Mouse (Mus musculus) limb, embryonic 10.5 days (tissue): ENCODE results near the gene A030005L19Rik. TPM values are rescaled to one million over a fixed set of nuclear protein-coding genes. Genes with fewer than 3 reads are reported as not detected.
"Not testable (repeated sequence)": the region's sequence is repeated elsewhere in the genome, so short reads cannot be mapped to it uniquely, and the experiment has no call there.

ENCODE experiments used
- DNase-seq: peaks from one replicate; pipeline ENCODE4 v3.0.0-alpha.2; 2017; ENCODE audit warnings: low spot score
- H3K27ac ChIP-seq: fragments of 300-500 bp; sonication (generic); 2 replicates; pipeline ENCODE4 v1.5.1; 2016; ENCODE audit warnings: mild to moderate bottlenecking
- H3K27me3 ChIP-seq: fragments of 300-500 bp; sonication (generic); 2 replicates; pipeline ENCODE4 v1.6.1; 2016; ENCODE audit warnings: low read depth, mild to moderate bottlenecking; ENCODE audit not compliant: poor library complexity, severe bottlenecking
- H3K36me3 ChIP-seq: fragments of 300-500 bp; sonication (generic); 2 replicates; pipeline ENCODE4 v1.6.1; 2016; ENCODE audit warnings: mild to moderate bottlenecking, moderate library complexity
- H3K4me1 ChIP-seq: fragments of 300-500 bp; sonication (generic); 2 replicates; pipeline ENCODE4 v1.6.1; 2016
- H3K4me3 ChIP-seq: fragments of 300-500 bp; sonication (generic); 2 replicates; pipeline ENCODE4 v1.5.1; 2016; ENCODE audit warnings: mild to moderate bottlenecking, moderate library complexity
- H3K9me3 ChIP-seq: fragments of 300-500 bp; sonication (generic); replicated peaks from 2 replicates; pipeline ENCODE4 v1.6.1; 2016; ENCODE audit warnings: mild to moderate bottlenecking
- WGBS: fragments of 180-500 bp; shearing (Covaris S2); methylation state at CpG from one replicate; pipeline ENCODE4 v1.1.7; 2016; 5-methylcytosine and 5-hydroxymethylcytosine counted together
- polyA plus RNA-seq: library from polyadenylated mRNA; unstranded; fragments of >200 nt; fragmentation: Nextera tagmentation; extraction: Ambion mirVana; gene quantifications from 2 replicates; pipeline ENCODE4 v1.2.1, GENCODE M21; 2016

The A030005L19Rik gene
- 0.19 TPM in 1 of 2 replicates, not detected in the other for polyA plus RNA-seq

GRCm38 (mm10) chr1:82913025-82913424 lies at the start of gene A030005L19Rik:
TSS of gene A030005L19Rik (plus strand) at chr1:82913325.
- 92% methylated on average over 3 of the region's 3 CpGs for WGBS
- Histone ChIP-seq H3K9me3 (no peaks in the 10 kb centered on the region), H3K27ac (no peak within 1 kb of the TSS), H3K27me3 (no peaks in the 10 kb centered on the region), H3K4me1 (no peaks in the 10 kb centered on the region), H3K4me3 (no peak within 1 kb of the TSS), H3K36me3 (no peaks in the 10 kb centered on the region)
- no peak for DNase-seq

GRCm38 (mm10) chr1:82870202-82870601 lies 42.9 kb upstream of the A030005L19Rik start:
- H3K27ac ChIP-seq = no peak overlapping the region
- H3K9me3 ChIP-seq = no peaks in the 10 kb centered on the region
- DNase-seq = no peak
- peaks cover 38% of the 10 kb centered on the region for H3K36me3 ChIP-seq
- 87% methylated on average over 3 of the region's 3 CpGs for WGBS
- no peaks in the 10 kb centered on the region for H3K27me3 ChIP-seq
- no peak overlapping the region for H3K4me3 ChIP-seq
- peaks cover 3% of the 10 kb centered on the region for H3K4me1 ChIP-seq

- H3K27ac ChIP-seq = no peak overlapping the region
- no peaks in the 10 kb centered on the region for H3K27me3 ChIP-seq
- DNase-seq = no peak
- no peaks in the 10 kb centered on the region for H3K4me1 ChIP-seq
- H3K4me3 ChIP-seq = no peak overlapping the region
- 94% methylated on average over 2 of the region's 2 CpGs for WGBS
- H3K9me3 ChIP-seq = no peaks in the 10 kb centered on the region
- H3K36me3 ChIP-seq = peaks cover 69% of the 10 kb centered on the region
Measured at GRCm38 (mm10) chr1:82879172-82879571, 34.0 kb upstream of the A030005L19Rik start.

- no peaks in the 10 kb centered on the region for H3K4me1 ChIP-seq
- H3K36me3 ChIP-seq = peaks cover 73% of the 10 kb centered on the region
- DNase-seq = no peak
- H3K27ac ChIP-seq = no peak overlapping the region
- 94% methylated on average over 8 of the region's 8 CpGs for WGBS
- no peaks in the 10 kb centered on the region for H3K9me3 ChIP-seq
- H3K27me3 ChIP-seq = no peaks in the 10 kb centered on the region
- no peak overlapping the region for H3K4me3 ChIP-seq
Measured at GRCm38 (mm10) chr1:82880196-82880595, 32.9 kb upstream of the A030005L19Rik start.

GRCm38 (mm10) chr1:82893269-82893668 lies 19.9 kb upstream of the A030005L19Rik start:
- Histone ChIP-seq H3K36me3 (peaks cover 64% of the 10 kb centered on the region), H3K4me3 (no peak overlapping the region), H3K9me3 (no peaks in the 10 kb centered on the region), H3K4me1 (no peaks in the 10 kb centered on the region), H3K27ac (no peak overlapping the region), H3K27me3 (no peaks in the 10 kb centered on the region)
- 97% methylated on average over 7 of the region's 7 CpGs for WGBS
- DNase-seq = no peak

GRCm38 (mm10) chr1:82900567-82900966 lies 12.6 kb upstream of the A030005L19Rik start:
- Histone ChIP-seq H3K27me3 (no peaks in the 10 kb centered on the region), H3K27ac (no peak overlapping the region), H3K4me3 (no peak overlapping the region), H3K4me1 (no peaks in the 10 kb centered on the region), H3K36me3 (peaks cover 45% of the 10 kb centered on the region), H3K9me3 (no peaks in the 10 kb centered on the region)
- no peak for DNase-seq
- WGBS = 95% methylated on average over 1 of the region's 1 CpGs

- Histone ChIP-seq H3K4me1 (no peaks in the 10 kb centered on the region), H3K36me3 (peaks cover 42% of the 10 kb centered on the region)
Measured at GRCm38 (mm10) chr1:82901201-82901600, 11.9 kb upstream of the A030005L19Rik start.

GRCm38 (mm10) chr1:82905886-82906285 lies 7.2 kb upstream of the A030005L19Rik start:
- H3K4me3 ChIP-seq = no peak overlapping the region
- WGBS = 91% methylated on average over 3 of the region's 3 CpGs
- no peaks in the 10 kb centered on the region for H3K4me1 ChIP-seq
- DNase-seq = no peak
- H3K27ac ChIP-seq = no peak overlapping the region
- H3K9me3 ChIP-seq = no peaks in the 10 kb centered on the region
- H3K36me3 ChIP-seq = peaks cover 20% of the 10 kb centered on the region
- H3K27me3 ChIP-seq = no peaks in the 10 kb centered on the region

More at GRCm38 (mm10) chr1:82901201-82901600, 11.9 kb upstream of the A030005L19Rik start:
- no peak for DNase-seq
- no peak overlapping the region for H3K4me3 ChIP-seq
- H3K9me3 ChIP-seq = no peaks in the 10 kb centered on the region
- no peak overlapping the region for H3K27ac ChIP-seq
- WGBS = 93% methylated on average over 3 of the region's 3 CpGs
- no peaks in the 10 kb centered on the region for H3K27me3 ChIP-seq

- H3K27me3 ChIP-seq, H3K36me3 ChIP-seq, H3K4me3 ChIP-seq, H3K9me3 ChIP-seq, H3K27ac ChIP-seq, H3K4me1 ChIP-seq, DNase-seq: not testable (repeated sequence)
- 92% methylated on average over 5 of the region's 5 CpGs for WGBS
Measured at GRCm38 (mm10) chr1:82913434-82913833, 309 bp downstream of the A030005L19Rik start.

GRCm38 (mm10) chr1:82924650-82925049 lies 11.5 kb downstream of the A030005L19Rik start, which contains the start of gene A030014E15Rik:
TSS of gene A030014E15Rik (plus strand) at chr1:82924917.
- H3K36me3 ChIP-seq = no peaks in the 10 kb centered on the region
- no peaks in the 10 kb centered on the region for H3K4me1 ChIP-seq
- WGBS = 93% methylated on average over 6 of the region's 6 CpGs
- H3K27me3 ChIP-seq = no peaks in the 10 kb centered on the region
- no peak for DNase-seq
- H3K27ac ChIP-seq = no peak within 1 kb of the TSS
- no peaks in the 10 kb centered on the region for H3K9me3 ChIP-seq
- no peak within 1 kb of the TSS for H3K4me3 ChIP-seq

- not testable (repeated sequence) for H3K4me3 ChIP-seq, H3K27me3 ChIP-seq, H3K36me3 ChIP-seq, H3K4me1 ChIP-seq, DNase-seq, H3K27ac ChIP-seq, H3K9me3 ChIP-seq
- WGBS = 95% methylated on average over 3 of the region's 3 CpGs
Measured at GRCm38 (mm10) chr1:82930558-82930957, 17.4 kb downstream of the A030005L19Rik start.

- not testable (repeated sequence) for H3K9me3 ChIP-seq, H3K27ac ChIP-seq, H3K27me3 ChIP-seq, DNase-seq, H3K36me3 ChIP-seq, H3K4me3 ChIP-seq, H3K4me1 ChIP-seq
- no CpG with 5 or more reads among the region's 6 CpGs for WGBS
Measured at GRCm38 (mm10) chr1:82931326-82931725, 18.2 kb downstream of the A030005L19Rik start, which contains the start of gene Gm6217. TSS of gene Gm6217 (minus strand) at chr1:82931399.

GRCm38 (mm10) chr1:82938666-82939065 lies 25.5 kb downstream of the A030005L19Rik start:
- no peaks in the 10 kb centered on the region for H3K4me1 ChIP-seq
- no peaks in the 10 kb centered on the region for H3K9me3 ChIP-seq
- no peaks in the 10 kb centered on the region for H3K27me3 ChIP-seq
- H3K4me3 ChIP-seq = no peak overlapping the region
- DNase-seq = no peak
- H3K36me3 ChIP-seq = no peaks in the 10 kb centered on the region
- H3K27ac ChIP-seq = no peak overlapping the region
- 92% methylated on average over 5 of the region's 5 CpGs for WGBS

GRCm38 (mm10) chr1:82942505-82942904 lies 29.4 kb downstream of the A030005L19Rik start:
- H3K27me3 ChIP-seq, H3K9me3 ChIP-seq, H3K4me3 ChIP-seq, DNase-seq, H3K36me3 ChIP-seq, H3K4me1 ChIP-seq, H3K27ac ChIP-seq: not testable (repeated sequence)
- 99% methylated on average over 2 of the region's 2 CpGs for WGBS
